Mouse (Mus musculus) myocyte (in vitro differentiated cells): ENCODE results near the gene Gm11034.

Experiments
- POLR2A ChIP-seq: IDR thresholded peaks from one replicate; pipeline ENCODE4 v1.6.1; 2011; ENCODE audit warnings: low read depth, mild to moderate bottlenecking, control low read depth, moderate library complexity; ENCODE audit not compliant: insufficient read length
- POLR2AphosphoS2 ChIP-seq: IDR thresholded peaks from one replicate; pipeline ENCODE4 v1.6.1; 2011; ENCODE audit warnings: low read depth, control low read depth; ENCODE audit not compliant: insufficient read length
- USF1 ChIP-seq: IDR thresholded peaks from one replicate; pipeline ENCODE4 v1.6.1; 2011; ENCODE audit warnings: low read depth, mild to moderate bottlenecking, control low read depth, moderate library complexity

- TF ChIP-seq USF1, result no peak
- TF ChIP-seq POLR2A, result no peak
- no peak for TF ChIP-seq POLR2AphosphoS2
Measured at GRCm38 (mm10) chr8:72211846-72212245, 1.6 kb downstream of the Gm11034 start.
